Mouse (Mus musculus) urinary bladder, postnatal 25 days (tissue): ENCODE measurements around the gene Ralgds.
A peak's percentile ranks its signal among the peaks of the same experiment; 100 is the strongest.

Experiments
- DNase-seq: peaks from one replicate; pipeline ENCODE4 v3.0.0; 2022; ENCODE audit warnings: low spot score

The Ralgds gene

GRCm38 (mm10) chr2:28564380-28564779 is 51.5 kb downstream of the Ralgds start:
- no peak for DNase-seq

GRCm38 (mm10) chr2:28566545-28566944 is 53.6 kb downstream of the Ralgds start:
- no peak for DNase-seq

- DNase-seq: no peak
These were observed 57.0 kb downstream of the Ralgds start for GRCm38 (mm10) chr2:28569903-28570302.

GRCm38 (mm10) chr2:28575341-28575740 is 62.4 kb downstream of the Ralgds start:
- no peak for DNase-seq

- DNase-seq: no peak
These were observed 63.9 kb downstream of the Ralgds start for GRCm38 (mm10) chr2:28576815-28577214.

- DNase-seq: peak; percentile 11
These were observed 65.1 kb downstream of the Ralgds start for GRCm38 (mm10) chr2:28578003-28578402.

GRCm38 (mm10) chr2:28582647-28583353 is 69.9 kb downstream of the Ralgds start:
- DNase-seq: peak; percentile 86

GRCm38 (mm10) chr2:28583651-28584050 is 70.7 kb downstream of the Ralgds start, which contains the start of gene Gtf3c5:
Gene Gtf3c5, minus strand, starts transcription at chr2:28583751.
- DNase-seq: no peak

- peak; percentile 70 for DNase-seq
These were observed 72.2 kb downstream of the Ralgds start for GRCm38 (mm10) chr2:28585043-28585571.

- no peak for DNase-seq
These were observed 72.8 kb downstream of the Ralgds start for GRCm38 (mm10) chr2:28585730-28586129.

- DNase-seq: no peak
These were observed 75.6 kb downstream of the Ralgds start for GRCm38 (mm10) chr2:28588574-28588973.

- no peak for DNase-seq
These were observed 78.6 kb downstream of the Ralgds start for GRCm38 (mm10) chr2:28591479-28591878.

- DNase-seq: peak; percentile 62
These were observed 79.9 kb downstream of the Ralgds start for GRCm38 (mm10) chr2:28592809-28593208.

- DNase-seq: no peak
These were observed 83.1 kb downstream of the Ralgds start for GRCm38 (mm10) chr2:28596021-28596420.

- DNase-seq: no peak
These were observed 84.1 kb downstream of the Ralgds start for GRCm38 (mm10) chr2:28596998-28597397.

GRCm38 (mm10) chr2:28597733-28598547 is 85.0 kb downstream of the Ralgds start:
- DNase-seq: no peak

- DNase-seq: no peak
These were observed 86.0 kb downstream of the Ralgds start for GRCm38 (mm10) chr2:28598692-28599568.

- no peak for DNase-seq
These were observed 86.6 kb downstream of the Ralgds start for GRCm38 (mm10) chr2:28599569-28599900.

- no peak for DNase-seq
These were observed 89.0 kb downstream of the Ralgds start for GRCm38 (mm10) chr2:28601720-28602590.
